Mouse (Mus musculus) kidney, adult 2 months (tissue): ENCODE measurements around the gene Sptb.

Experiments used
- CTCF ChIP-seq: fragments of 200-500 bp; conservative IDR thresholded peaks from 2 replicates; pipeline ENCODE4 v1.5.1; 2011; ENCODE audit warnings: low read depth, mild to moderate bottlenecking, control low read depth, low read length, moderate library complexity, mixed read lengths; ENCODE audit not compliant: insufficient read depth, insufficient read length
- POLR2A ChIP-seq: fragments of 200-500 bp; IDR thresholded peaks from one replicate; pipeline ENCODE4 v1.6.1; 2011; ENCODE audit warnings: low read depth, low read length, control low read depth

DNA sequence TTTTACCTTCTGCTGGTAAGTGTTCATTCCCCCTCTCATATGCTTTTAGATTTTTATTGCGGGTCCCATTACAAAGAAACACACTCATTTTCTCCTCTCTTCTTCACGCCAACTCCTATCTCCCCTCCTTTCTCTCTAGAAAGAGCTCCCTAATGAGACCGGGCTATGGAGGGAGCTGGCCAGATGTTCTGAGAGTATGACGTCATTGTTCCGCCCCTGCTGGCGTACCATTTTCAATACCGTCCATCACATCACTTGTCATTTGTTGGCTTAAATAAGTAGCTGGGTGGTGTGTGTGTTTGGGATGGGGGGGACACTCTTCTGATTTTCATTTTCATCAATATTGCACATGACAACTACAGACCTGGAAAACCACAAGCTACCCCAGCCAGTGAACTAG is 33.3 kb downstream of the Sptb start:
- TF ChIP-seq CTCF (no peak), POLR2A (no peak)
